Mouse (Mus musculus) midbrain, embryonic 13.5 days (tissue): Measurements from ENCODE around the gene Klk13. TPM values are rescaled to one million over a fixed set of nuclear protein-coding genes. Genes with fewer than 3 reads are reported as not detected.

ENCODE experiments used
- ATAC-seq: fragments of 200-750 bp; cut with Nextera tagmentation; 2 replicates; pipeline ENCODE4 v1.8.0; 2017; ENCODE audit warnings: mild to moderate bottlenecking, moderate TSS enrichment, moderate library complexity
- H3K27ac ChIP-seq: fragments of 300-500 bp; sonication (generic); 2 replicates; pipeline ENCODE4 v1.5.1; 2015; ENCODE audit warnings: inconsistent platforms, mild to moderate bottlenecking, moderate library complexity
- H3K27me3 ChIP-seq: fragments of 300-500 bp; sonication (generic); 2 replicates; pipeline ENCODE4 v1.6.1; 2015; ENCODE audit warnings: mild to moderate bottlenecking, inconsistent platforms
- H3K36me3 ChIP-seq: fragments of 300-500 bp; sonication (generic); 2 replicates; pipeline ENCODE4 v1.6.1; 2015; ENCODE audit warnings: mild to moderate bottlenecking, inconsistent platforms
- H3K4me1 ChIP-seq: fragments of 300-500 bp; sonication (generic); replicated peaks from 2 replicates; pipeline ENCODE4 v1.6.1; 2015; ENCODE audit warnings: inconsistent platforms
- H3K4me2 ChIP-seq: fragments of 300-500 bp; sonication (generic); replicated peaks from 2 replicates; pipeline ENCODE4 v1.6.1; 2015; ENCODE audit warnings: moderate library complexity, mild to moderate bottlenecking, inconsistent platforms
- H3K4me3 ChIP-seq: fragments of 300-500 bp; sonication (generic); replicated peaks from 2 replicates; pipeline ENCODE4 v1.5.1; 2015; ENCODE audit warnings: mild to moderate bottlenecking, inconsistent platforms
- H3K9ac ChIP-seq: fragments of 300-500 bp; sonication (generic); replicated peaks from 2 replicates; pipeline ENCODE4 v1.6.1; 2015; ENCODE audit warnings: mild to moderate bottlenecking, inconsistent platforms
- H3K9me3 ChIP-seq: fragments of 300-500 bp; sonication (generic); 2 replicates; pipeline ENCODE4 v1.6.1; 2016; ENCODE audit warnings: mild to moderate bottlenecking, inconsistent platforms
- WGBS: fragments of 180-500 bp; shearing (Covaris S2); methylation state at CpG from one replicate; pipeline ENCODE4 v1.1.7; 2015; 5-methylcytosine and 5-hydroxymethylcytosine counted together
- polyA plus RNA-seq: library from polyadenylated mRNA; unstranded; fragments of >200 nt; fragmentation: Nextera tagmentation; extraction: Ambion mirVana; gene quantifications from 2 replicates; pipeline ENCODE4 v1.2.1, GENCODE M21; 2015

The Klk13 gene
- polyA plus RNA-seq, 1 experiment from 2014 or later: not detected

- no peak overlapping the region for H3K27ac ChIP-seq
- H3K4me3 ChIP-seq: no peak overlapping the region
- peaks cover 6% of the 10 kb centered on the region for H3K4me1 ChIP-seq
- no peaks in the 10 kb centered on the region for H3K27me3 ChIP-seq
- no peak overlapping the region for H3K4me2 ChIP-seq
- no peak for ATAC-seq
- 26% methylated on average over 6 of the region's 6 CpGs for WGBS
- no peaks in the 10 kb centered on the region for H3K9me3 ChIP-seq
- no peaks in the 10 kb centered on the region for H3K36me3 ChIP-seq
- no peak overlapping the region for H3K9ac ChIP-seq
These were observed 62.4 kb downstream of the Klk13 start for GRCm38 (mm10) chr7:43774802-43775201.

DNA sequence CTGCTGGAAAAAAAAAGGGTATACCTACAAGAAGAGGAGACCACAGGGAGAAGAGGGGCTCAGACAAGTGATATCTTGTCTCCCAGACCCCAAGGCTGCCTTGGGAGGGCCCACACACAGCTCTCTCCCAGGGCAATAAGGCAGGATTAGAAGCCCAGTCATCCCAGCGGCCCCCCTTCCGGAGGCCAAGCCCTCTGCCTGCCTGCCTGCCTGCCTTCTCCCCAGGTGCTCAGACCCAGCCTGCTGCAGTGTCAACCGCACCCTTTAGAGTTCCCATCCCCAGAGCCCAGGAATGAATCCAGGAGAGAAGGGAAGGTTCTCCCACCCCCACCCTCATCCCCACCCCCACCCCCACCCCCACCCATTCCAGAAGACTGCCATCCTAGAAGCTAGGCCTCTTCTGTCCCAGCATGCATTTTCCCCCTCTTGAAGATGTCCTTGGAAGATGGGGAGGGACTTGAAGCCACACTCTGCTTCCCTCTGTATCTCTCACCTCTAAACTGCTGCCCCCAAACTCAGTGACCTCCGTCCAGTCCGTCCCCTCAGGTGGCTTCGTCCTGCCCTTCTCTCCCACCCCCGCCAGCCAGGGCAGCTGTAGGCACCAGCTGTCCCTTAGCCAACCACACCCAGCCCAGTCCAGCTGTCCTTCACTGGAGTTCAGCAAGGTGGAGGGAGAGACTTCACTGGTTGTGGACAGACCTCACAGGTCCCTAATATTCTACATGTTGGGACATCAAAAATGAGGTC, 63.1 kb downstream of the Klk13 start:
- H3K4me2 ChIP-seq: no peak overlapping the region
- no peak overlapping the region for H3K9ac ChIP-seq
- no peaks in the 10 kb centered on the region for H3K27me3 ChIP-seq
- no peaks in the 10 kb centered on the region for H3K9me3 ChIP-seq
- H3K36me3 ChIP-seq: no peaks in the 10 kb centered on the region
- no peak overlapping the region for H3K4me3 ChIP-seq
- H3K4me1 ChIP-seq: peaks cover 6% of the 10 kb centered on the region
- ATAC-seq: no peak
- no peak overlapping the region for H3K27ac ChIP-seq
- WGBS: 39% methylated on average over 7 of the region's 7 CpGs

DNA sequence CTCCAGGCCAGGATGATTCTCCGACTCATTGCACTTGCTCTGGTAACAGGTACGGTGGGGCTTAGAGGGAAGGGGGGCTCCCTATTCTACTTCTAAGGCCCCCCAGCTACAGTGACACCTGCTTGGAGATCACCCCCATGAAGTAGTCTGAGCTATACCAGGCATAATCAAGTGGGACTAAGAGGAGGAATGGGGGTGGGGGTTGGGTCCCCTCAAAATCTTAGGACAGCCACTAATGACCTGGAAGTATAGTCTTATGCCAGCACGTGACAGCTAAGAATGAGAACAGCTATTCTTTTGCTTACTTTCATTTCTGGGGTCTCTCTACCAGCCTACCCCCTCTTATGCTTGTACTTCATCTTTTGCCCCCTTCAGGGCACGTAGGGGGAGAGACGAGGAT, 64.1 kb downstream of the Klk13 start:
- Histone ChIP-seq H3K27me3 (no peaks in the 10 kb centered on the region), H3K36me3 (no peaks in the 10 kb centered on the region), H3K27ac (no peak overlapping the region), H3K9me3 (no peaks in the 10 kb centered on the region), H3K4me1 (peaks cover 6% of the 10 kb centered on the region), H3K4me3 (no peak overlapping the region), H3K4me2 (no peak overlapping the region), H3K9ac (no peak overlapping the region)
- ATAC-seq: no peak
- WGBS: 84% methylated on average over 5 of the region's 5 CpGs

Other genes starting within 250 kb of the Klk13 start
- 7.8 and 10.3 TPM in 2 replicates for gene Vsig10l, start 249.4 kb upstream of the Klk13 start, polyA plus RNA-seq
- 6.3 and 7.5 TPM in 2 replicates for gene Iglon5, start 222.5 kb upstream of the Klk13 start, polyA plus RNA-seq
- 0.04 TPM in 1 of 2 replicates, not detected in the other for gene 4931406B18Rik, start 206.6 kb upstream of the Klk13 start, polyA plus RNA-seq
- gene Cd33, start 168.1 kb upstream of the Klk13 start, polyA plus RNA-seq: 0.35 and 1.1 TPM in 2 replicates
- 10.3 and 11.1 TPM in 2 replicates for gene Zfp658, start 150.3 kb upstream of the Klk13 start, polyA plus RNA-seq
- 16.4 and 17.7 TPM in 2 replicates for gene Zfp719, start 133.0 kb upstream of the Klk13 start, polyA plus RNA-seq
- 0.46 TPM in 1 of 2 replicates, not detected in the other for gene Zfp819, start 105.4 kb upstream of the Klk13 start, polyA plus RNA-seq
- not detected in 2 replicates for gene Ceacam18, start 77.9 kb upstream of the Klk13 start, polyA plus RNA-seq
- 0.24 and 0.28 TPM in 2 replicates for gene Siglece, start 52.4 kb upstream of the Klk13 start, polyA plus RNA-seq
- gene Ctu1, start 40.6 kb upstream of the Klk13 start, polyA plus RNA-seq: 20.3 and 21.8 TPM in 2 replicates
- gene Klk14, start 22.1 kb upstream of the Klk13 start, polyA plus RNA-seq: not detected in 2 replicates
- gene Klk12, start 56.3 kb downstream of the Klk13 start, polyA plus RNA-seq: not detected in 2 replicates
- gene Klk11, start 62.0 kb downstream of the Klk13 start, polyA plus RNA-seq: not detected in 2 replicates
- gene Klk10, start 68.5 kb downstream of the Klk13 start, polyA plus RNA-seq: not detected in 2 replicates
- 0.13 and 0.20 TPM in 2 replicates for gene Klk9, start 79.3 kb downstream of the Klk13 start, polyA plus RNA-seq
- gene Klk8, start 85.0 kb downstream of the Klk13 start, polyA plus RNA-seq: 4.5 and 4.9 TPM in 2 replicates
- gene Klk7, start 98.7 kb downstream of the Klk13 start, polyA plus RNA-seq: not detected in 2 replicates
- not detected in 2 replicates for gene Klk6, start 111.9 kb downstream of the Klk13 start, polyA plus RNA-seq
- not detected in 2 replicates for gene Klk5, start 129.4 kb downstream of the Klk13 start, polyA plus RNA-seq
- gene Klk4, start 168.6 kb downstream of the Klk13 start, polyA plus RNA-seq: not detected in 2 replicates
- gene Klk15, start 221.2 kb downstream of the Klk13 start, polyA plus RNA-seq: not detected in 2 replicates
- not detected in 2 replicates for gene Klk1b8, start 238.1 kb downstream of the Klk13 start, polyA plus RNA-seq